Mouse (Mus musculus): Measurements from ENCODE around the gene Tmem42.

Tmem42 gene

GRCm38 (mm10) chr9:123020995-123021631, at the start of gene Tmem42:
Gene Tmem42, plus strand, starts transcription at chr9:123021326.
- in situ Hi-C loops (cut with MboI; ENCODE audit: low sequenced_read_pairs) = no loop called here

DNA sequence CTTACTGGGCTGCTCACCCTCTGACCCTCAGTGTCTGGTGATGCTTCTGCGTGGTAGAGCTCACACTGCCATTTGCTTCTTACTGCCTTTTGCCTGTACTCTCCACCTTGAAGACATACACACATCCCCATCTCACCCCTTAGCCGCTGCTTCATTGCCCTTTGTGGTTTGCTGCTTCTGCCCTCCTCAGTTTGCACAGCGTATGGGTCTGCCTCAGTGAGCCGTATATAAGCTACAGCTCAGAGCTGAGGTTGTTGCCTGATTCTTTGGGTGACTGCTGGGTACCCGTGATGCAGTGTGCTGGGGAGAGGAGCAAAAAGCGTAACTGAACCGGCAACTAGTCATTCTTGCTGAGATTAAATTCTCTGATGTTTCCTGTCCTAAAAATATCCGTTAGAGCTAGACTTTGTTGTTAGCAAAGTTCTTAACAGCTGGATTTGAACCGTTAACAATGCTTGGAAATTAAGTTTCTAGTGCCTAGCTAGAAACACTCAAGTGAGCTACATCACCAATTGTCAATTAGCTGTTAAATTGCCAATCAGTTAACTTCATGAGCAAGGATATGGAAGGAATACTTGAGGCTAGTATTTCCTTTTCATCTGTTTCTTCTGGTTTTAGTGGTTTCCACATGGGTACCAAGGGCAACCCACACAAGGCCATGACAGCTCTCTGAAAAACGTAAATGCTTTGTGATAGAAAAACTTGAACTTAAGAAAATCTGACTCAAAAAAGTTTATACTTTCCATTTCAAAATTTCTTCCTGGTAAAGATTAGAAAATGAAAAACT, 22.5 kb upstream of the Tmem42 start:
- in situ Hi-C loops (cut with MboI; ENCODE audit: low sequenced_read_pairs) = no loop called here

GRCm38 (mm10) chr9:122999193-122999586, 21.9 kb upstream of the Tmem42 start:
- in situ Hi-C loops (cut with MboI; ENCODE audit: low sequenced_read_pairs) = no loop called here

- in situ Hi-C loops (cut with MboI; ENCODE audit: low sequenced_read_pairs) = no loop called here
These were observed 16.4 kb upstream of the Tmem42 start for GRCm38 (mm10) chr9:123004718-123005117.

- in situ Hi-C loops (cut with MboI; ENCODE audit: low sequenced_read_pairs) = no loop called here
These were observed 15.1 kb upstream of the Tmem42 start for GRCm38 (mm10) chr9:123006071-123006470.

- in situ Hi-C loops (cut with MboI; ENCODE audit: low sequenced_read_pairs) = no loop called here
These were observed 682 bp downstream of the Tmem42 start for GRCm38 (mm10) chr9:123021636-123022379.

GRCm38 (mm10) chr9:123024201-123024600, 3.1 kb downstream of the Tmem42 start:
- in situ Hi-C loops (cut with MboI; ENCODE audit: low sequenced_read_pairs) = no loop called here

- in situ Hi-C loops (cut with MboI; ENCODE audit: low sequenced_read_pairs) = no loop called here
These were observed 10.5 kb downstream of the Tmem42 start for GRCm38 (mm10) chr9:123031496-123032246.

DNA sequence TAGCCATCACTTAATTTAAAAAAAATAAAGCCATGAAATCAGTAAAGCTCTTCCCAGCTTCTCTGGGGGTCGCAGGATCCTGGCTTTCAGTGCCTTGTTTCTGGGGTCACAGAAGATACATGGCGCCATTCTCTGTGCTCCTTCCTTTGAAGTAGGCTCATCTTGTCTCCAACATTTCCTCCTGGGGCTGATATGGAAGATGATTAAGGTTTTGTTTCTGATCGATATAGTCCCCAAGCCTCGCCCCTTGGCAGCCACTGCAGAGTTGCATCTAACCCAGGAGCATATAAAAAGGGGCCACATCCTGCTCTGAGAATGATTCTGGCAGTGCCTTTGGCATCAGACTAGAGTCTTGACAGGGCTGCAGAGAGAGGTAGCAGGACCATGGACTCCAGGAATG, 13.3 kb downstream of the Tmem42 start, which contains the start of gene Tgm4:
Tgm4 (plus strand) TSS at position 301 of the 400 bp plus-strand sequence.
- in situ Hi-C loops (cut with MboI; ENCODE audit: low sequenced_read_pairs) = no loop called here

- in situ Hi-C loops (cut with MboI; ENCODE audit: low sequenced_read_pairs) = no loop called here
These were observed 26.5 kb downstream of the Tmem42 start for GRCm38 (mm10) chr9:123047665-123048064.

GRCm38 (mm10) chr9:123058724-123059292, 37.7 kb downstream of the Tmem42 start:
- in situ Hi-C loops (cut with MboI; ENCODE audit: low sequenced_read_pairs) = no loop called here

- in situ Hi-C loops (cut with MboI; ENCODE audit: low sequenced_read_pairs) = no loop called here
These were observed 39.0 kb downstream of the Tmem42 start for GRCm38 (mm10) chr9:123060172-123060571.
